Mouse (Mus musculus): ENCODE results near the gene Ccdc40. TPM values are rescaled to one million over a fixed set of nuclear protein-coding genes. Genes with fewer than 3 reads are reported as not detected.

Ccdc40 gene
- total and polyA plus RNA-seq, 2 experiments = 0.09 TPM; not detected in 1

- 58% methylated on average over 16 of the region's 16 CpGs for WGBS
- peak; percentile 37 for DNase-seq (ENCODE audit: extremely low read depth, low read depth, low spot score)
- Histone ChIP-seq H3K4me1 (ENCODE audit: control insufficient read depth, insufficient read depth, low read length) (no peaks in the 10 kb centered on the region), H3K36me3 (ENCODE audit: control insufficient read depth, insufficient read depth, low read length) (no peaks in the 10 kb centered on the region), H3K27ac (replicated peaks; ENCODE audit: insufficient read depth, low read depth, low read length) (no peak overlapping the region), H3K4me3 (ENCODE audit: insufficient read depth, low read depth, low read length) (no peak overlapping the region), H3K9ac (ENCODE audit: low read depth, low read length) (no peak overlapping the region), H3K79me2 (ENCODE audit: control insufficient read depth, insufficient read depth, low read length) (no peaks in the 10 kb centered on the region), H3K27me3 (ENCODE audit: control insufficient read depth, insufficient read depth, low read length) (no peaks in the 10 kb centered on the region)
- no peak for TF ChIP-seq POLR2A (IDR thresholded peaks at IDR 0.05; ENCODE audit: extremely low read depth, insufficient read depth, low read length)
- peak; percentile 62; the same call in 1 of the 2 replicates for TF ChIP-seq CTCF (IDR thresholded peaks at IDR 0.05; ENCODE audit: low read depth, low read length)
These were observed 76.7 kb downstream of the Ccdc40 start for GRCm38 (mm10) chr11:119304904-119305712.

- DNase-seq (ENCODE audit: extremely low read depth, low read depth, low spot score) = no peak
- no peak for TF ChIP-seq CTCF (IDR thresholded peaks at IDR 0.05; ENCODE audit: low read depth, low read length)
- TF ChIP-seq POLR2A (IDR thresholded peaks at IDR 0.05; ENCODE audit: extremely low read depth, insufficient read depth, low read length) = no peak
- Histone ChIP-seq H3K4me1 (ENCODE audit: control insufficient read depth, insufficient read depth, low read length) (no peaks in the 10 kb centered on the region), H3K4me3 (ENCODE audit: insufficient read depth, low read depth, low read length) (no peak overlapping the region), H3K27me3 (ENCODE audit: control insufficient read depth, insufficient read depth, low read length) (no peaks in the 10 kb centered on the region), H3K27ac (replicated peaks; ENCODE audit: insufficient read depth, low read depth, low read length) (no peak overlapping the region), H3K9ac (ENCODE audit: low read depth, low read length) (no peak overlapping the region), H3K36me3 (ENCODE audit: control insufficient read depth, insufficient read depth, low read length) (no peaks in the 10 kb centered on the region), H3K79me2 (ENCODE audit: control insufficient read depth, insufficient read depth, low read length) (no peaks in the 10 kb centered on the region)
- 74% methylated on average over 13 of the region's 13 CpGs for whole genome bisulfite sequencing
These were observed 78.6 kb downstream of the Ccdc40 start for GRCm38 (mm10) chr11:119306762-119307657.

- WGBS = 59% methylated on average over 1 of the region's 1 CpGs
- Histone ChIP-seq H3K9ac (ENCODE audit: low read depth, low read length) (no peak within 1 kb of the TSS), H3K36me3 (ENCODE audit: control insufficient read depth, insufficient read depth, low read length) (no peaks in the 10 kb centered on the region), H3K27ac (replicated peaks; ENCODE audit: insufficient read depth, low read depth, low read length) (no peak within 1 kb of the TSS), H3K27me3 (ENCODE audit: control insufficient read depth, insufficient read depth, low read length) (no peaks in the 10 kb centered on the region), H3K4me3 (ENCODE audit: insufficient read depth, low read depth, low read length) (no peak within 1 kb of the TSS), H3K4me1 (ENCODE audit: control insufficient read depth, insufficient read depth, low read length) (no peaks in the 10 kb centered on the region), H3K79me2 (ENCODE audit: control insufficient read depth, insufficient read depth, low read length) (no peaks in the 10 kb centered on the region)
- no peak for TF ChIP-seq POLR2A (IDR thresholded peaks at IDR 0.05; ENCODE audit: extremely low read depth, insufficient read depth, low read length)
- no peak for TF ChIP-seq CTCF (IDR thresholded peaks at IDR 0.05; ENCODE audit: low read depth, low read length)
- no peak for DNase-seq (ENCODE audit: extremely low read depth, low read depth, low spot score)
These were observed 79.2 kb downstream of the Ccdc40 start, which contains the start of gene Card14 for GRCm38 (mm10) chr11:119307658-119307867. Gene Card14 (plus strand): TSS chr11:119307768.

DNA sequence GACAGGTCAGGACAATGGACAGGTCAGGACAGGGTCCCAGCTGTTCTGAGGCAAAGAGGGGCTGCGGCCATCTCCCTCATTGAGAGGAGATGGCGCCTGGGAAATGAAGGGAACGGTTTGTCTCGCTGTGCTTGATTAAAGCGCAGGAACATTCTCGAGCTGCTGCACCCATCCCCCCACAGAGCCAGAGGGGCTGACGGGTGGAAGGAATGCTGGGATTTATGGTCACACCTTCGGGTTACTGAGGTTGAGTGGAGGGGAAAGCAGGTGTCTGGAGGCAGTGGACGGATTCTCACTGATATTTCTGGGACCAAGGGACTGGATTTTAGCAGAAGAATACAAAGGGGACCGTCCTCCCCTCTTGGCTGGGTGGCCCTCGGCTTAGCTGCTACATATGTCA lies 79.5 kb downstream of the Ccdc40 start:
- TF ChIP-seq CTCF (IDR thresholded peaks at IDR 0.05; ENCODE audit: low read depth, low read length) = no peak
- TF ChIP-seq POLR2A (IDR thresholded peaks at IDR 0.05; ENCODE audit: extremely low read depth, insufficient read depth, low read length) = no peak
- 51% methylated on average over 11 of the region's 11 CpGs for WGBS
- DNase-seq (ENCODE audit: extremely low read depth, low read depth, low spot score) = no peak
- no peaks in the 10 kb centered on the region for H3K27me3 ChIP-seq (ENCODE audit: control insufficient read depth, insufficient read depth, low read length)
- no peak overlapping the region for H3K4me3 ChIP-seq (ENCODE audit: insufficient read depth, low read depth, low read length)
- H3K79me2 ChIP-seq (ENCODE audit: control insufficient read depth, insufficient read depth, low read length) = no peaks in the 10 kb centered on the region
- H3K4me1 ChIP-seq (ENCODE audit: control insufficient read depth, insufficient read depth, low read length) = no peaks in the 10 kb centered on the region
- H3K27ac ChIP-seq (replicated peaks; ENCODE audit: insufficient read depth, low read depth, low read length) = no peak overlapping the region
- no peak overlapping the region for H3K9ac ChIP-seq (ENCODE audit: low read depth, low read length)
- no peaks in the 10 kb centered on the region for H3K36me3 ChIP-seq (ENCODE audit: control insufficient read depth, insufficient read depth, low read length)

DNA sequence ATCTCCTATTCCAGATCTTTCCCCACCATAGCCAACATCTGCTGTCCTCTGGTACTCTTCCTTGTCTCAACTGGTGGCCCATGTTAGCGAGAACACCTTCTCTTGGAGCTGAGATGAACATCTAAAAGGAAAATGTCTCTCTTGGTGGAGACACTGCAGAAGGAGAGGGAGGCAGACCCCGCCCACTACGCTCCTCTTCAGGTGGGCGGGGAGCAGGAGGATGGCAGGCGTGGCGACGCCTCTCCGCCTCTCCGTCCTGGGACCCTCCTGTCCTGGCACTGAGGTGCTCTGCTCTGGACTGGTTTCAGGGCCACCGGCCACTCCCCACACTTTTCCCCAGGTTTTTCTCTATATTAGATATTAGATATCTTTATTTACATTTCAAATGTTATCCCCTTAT lies 82.2 kb downstream of the Ccdc40 start:
- no peak overlapping the region for H3K27ac ChIP-seq (replicated peaks; ENCODE audit: insufficient read depth, low read depth, low read length)
- DNase-seq (ENCODE audit: extremely low read depth, low read depth, low spot score) = no peak
- H3K4me1 ChIP-seq (ENCODE audit: control insufficient read depth, insufficient read depth, low read length) = no peaks in the 10 kb centered on the region
- H3K9ac ChIP-seq (ENCODE audit: low read depth, low read length) = no peak overlapping the region
- WGBS = 34% methylated on average over 10 of the region's 10 CpGs
- no peaks in the 10 kb centered on the region for H3K36me3 ChIP-seq (ENCODE audit: control insufficient read depth, insufficient read depth, low read length)
- no peak overlapping the region for H3K4me3 ChIP-seq (ENCODE audit: insufficient read depth, low read depth, low read length)
- no peaks in the 10 kb centered on the region for H3K79me2 ChIP-seq (ENCODE audit: control insufficient read depth, insufficient read depth, low read length)
- H3K27me3 ChIP-seq (ENCODE audit: control insufficient read depth, insufficient read depth, low read length) = no peaks in the 10 kb centered on the region
- no peak for TF ChIP-seq CTCF (IDR thresholded peaks at IDR 0.05; ENCODE audit: low read depth, low read length)
- no peak for TF ChIP-seq POLR2A (IDR thresholded peaks at IDR 0.05; ENCODE audit: extremely low read depth, insufficient read depth, low read length)
